Mouse (Mus musculus) heart, embryonic 13.5 days (tissue): ENCODE measurements around the gene Rnps1. TPM values are rescaled to one million over a fixed set of nuclear protein-coding genes. Genes with fewer than 3 reads are reported as not detected.

Source experiments
- ATAC-seq: fragments of 200-750 bp; cut with Nextera tagmentation; 2 replicates; pipeline ENCODE4 v1.8.0; 2017; ENCODE audit warnings: moderate TSS enrichment; ENCODE audit not compliant: insufficient number of reproducible peaks, low FRiP score, low TSS enrichment; ENCODE audit errors: extremely low read depth
- H3K27ac ChIP-seq: fragments of 300-500 bp; sonication (generic); replicated peaks from 2 replicates; pipeline ENCODE4 v1.5.1; 2015; ENCODE audit warnings: moderate library complexity, mild to moderate bottlenecking, inconsistent platforms
- H3K27me3 ChIP-seq: fragments of 300-500 bp; sonication (generic); replicated peaks from 2 replicates; pipeline ENCODE4 v1.6.1; 2015; ENCODE audit warnings: mild to moderate bottlenecking, inconsistent platforms
- H3K36me3 ChIP-seq: fragments of 300-500 bp; sonication (generic); 2 replicates; pipeline ENCODE4 v1.6.1; 2015; ENCODE audit warnings: mild to moderate bottlenecking, inconsistent platforms
- H3K4me1 ChIP-seq: fragments of 300-500 bp; sonication (generic); 2 replicates; pipeline ENCODE4 v1.6.1; 2015; ENCODE audit warnings: inconsistent platforms
- H3K4me2 ChIP-seq: fragments of 300-500 bp; sonication (generic); 2 replicates; pipeline ENCODE4 v1.6.1; 2015; ENCODE audit warnings: inconsistent platforms, mild to moderate bottlenecking, moderate library complexity
- H3K4me3 ChIP-seq: fragments of 300-500 bp; sonication (generic); 2 replicates; pipeline ENCODE4 v1.5.1; 2015; ENCODE audit warnings: moderate library complexity, mild to moderate bottlenecking, inconsistent platforms
- H3K9ac ChIP-seq: fragments of 300-500 bp; sonication (generic); 2 replicates; pipeline ENCODE4 v1.6.1; 2015; ENCODE audit warnings: inconsistent platforms, mild to moderate bottlenecking, moderate library complexity
- H3K9me3 ChIP-seq: fragments of 300-500 bp; sonication (generic); 2 replicates; pipeline ENCODE4 v1.6.1; 2016; ENCODE audit warnings: inconsistent platforms
- WGBS: fragments of 180-500 bp; shearing (Covaris S2); methylation state at CpG from one replicate; pipeline ENCODE4 v1.1.7; 2015; ENCODE audit warnings: mixed read lengths; 5-methylcytosine and 5-hydroxymethylcytosine counted together
- polyA plus RNA-seq: library from polyadenylated mRNA; unstranded; fragments of >200 nt; fragmentation: Nextera tagmentation; extraction: Ambion mirVana; gene quantifications from 2 replicates; pipeline ENCODE4 v1.2.1, GENCODE M21; 2015

Gene Rnps1
- polyA plus RNA-seq = 234 and 235 TPM in 2 replicates

DNA sequence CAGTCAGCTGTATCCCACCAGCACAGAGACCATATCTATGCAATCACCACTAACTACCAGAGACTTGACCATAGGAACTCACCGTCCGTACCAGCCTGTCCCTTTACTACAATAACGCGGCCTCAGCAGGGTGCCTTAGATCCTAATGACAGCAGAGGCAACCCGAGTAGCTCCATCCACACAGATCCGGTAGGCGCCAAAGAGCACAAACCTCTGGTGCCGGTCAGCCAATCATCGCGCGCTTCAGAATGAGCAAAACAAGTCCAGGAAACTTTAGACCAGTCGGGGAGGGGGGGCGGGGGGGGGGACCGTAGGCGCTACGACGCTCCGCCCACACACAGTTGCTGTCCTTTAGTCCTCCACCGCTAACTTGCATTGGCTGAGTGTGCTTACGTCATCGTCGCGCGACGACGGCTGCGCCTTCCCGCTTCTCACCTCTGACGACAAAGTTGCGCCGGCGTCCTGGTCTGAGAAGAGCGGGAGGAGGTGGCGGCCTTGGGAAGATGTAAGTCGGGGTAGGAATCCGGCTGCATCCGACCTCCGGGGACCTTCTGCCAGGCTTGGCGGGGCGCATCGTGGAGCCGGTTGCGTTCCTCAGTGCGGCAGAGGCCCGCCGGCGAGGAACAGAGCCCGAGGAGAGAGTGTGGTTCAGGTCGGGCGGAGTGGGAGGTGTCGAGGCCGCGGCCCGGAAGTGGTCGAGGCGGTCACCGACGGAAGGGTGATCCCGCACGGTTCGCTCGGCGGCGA lies at the start of gene Rnps1:
Rnps1 (plus strand) TSS at position 336 of the 747 bp plus-strand sequence.
- Histone ChIP-seq H3K27ac (peak within 1 kb of the TSS; percentile 95), H3K9me3 (no peaks in the 10 kb centered on the region), H3K4me1 (peaks cover 40% of the 10 kb centered on the region), H3K9ac (peak within 1 kb of the TSS; percentile 98), H3K4me3 (peak within 1 kb of the TSS; percentile 97), H3K27me3 (no peaks in the 10 kb centered on the region), H3K36me3 (peaks cover 58% of the 10 kb centered on the region), H3K4me2 (peak within 1 kb of the TSS; percentile 99)
- ATAC-seq = peak; percentile 86
- WGBS = under 1% methylated on average over 64 of the region's 64 CpGs

DNA sequence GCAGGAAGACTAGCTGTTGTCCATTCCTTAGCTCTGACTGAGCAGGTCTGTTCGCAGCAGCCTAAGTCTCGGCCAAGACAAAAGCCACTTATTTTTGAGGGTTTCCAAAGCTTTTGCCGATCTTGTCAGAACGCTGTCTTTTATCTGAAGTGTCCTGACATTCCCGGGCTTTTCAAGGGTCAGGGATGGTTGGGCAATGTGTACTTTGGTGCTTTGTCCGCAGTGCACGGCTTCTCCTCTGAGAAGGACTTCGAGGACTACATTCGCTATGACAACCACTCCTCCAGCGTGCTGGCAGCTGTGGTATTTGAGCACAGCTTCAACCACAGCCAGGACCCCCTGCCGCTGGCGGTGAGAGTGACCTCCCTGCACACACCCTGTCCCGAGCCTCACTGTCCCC lies 48.5 kb upstream of the Rnps1 start:
- 0 out of 2 replicates have a peak overlapping the region, but pooled peaks have one; percentile 0 for H3K9ac ChIP-seq
- no peak overlapping the region for H3K4me3 ChIP-seq
- H3K9me3 ChIP-seq = no peaks in the 10 kb centered on the region
- 45% methylated on average over 13 of the region's 13 CpGs for WGBS
- no peak for ATAC-seq
- 0 out of 2 replicates have a peak, but pooled peaks cover 9% of the 10 kb centered on the region for H3K4me1 ChIP-seq
- H3K27me3 ChIP-seq = no peaks in the 10 kb centered on the region
- no peak overlapping the region for H3K27ac ChIP-seq
- no peak overlapping the region for H3K4me2 ChIP-seq
- H3K36me3 ChIP-seq = peaks cover 27% of the 10 kb centered on the region

DNA sequence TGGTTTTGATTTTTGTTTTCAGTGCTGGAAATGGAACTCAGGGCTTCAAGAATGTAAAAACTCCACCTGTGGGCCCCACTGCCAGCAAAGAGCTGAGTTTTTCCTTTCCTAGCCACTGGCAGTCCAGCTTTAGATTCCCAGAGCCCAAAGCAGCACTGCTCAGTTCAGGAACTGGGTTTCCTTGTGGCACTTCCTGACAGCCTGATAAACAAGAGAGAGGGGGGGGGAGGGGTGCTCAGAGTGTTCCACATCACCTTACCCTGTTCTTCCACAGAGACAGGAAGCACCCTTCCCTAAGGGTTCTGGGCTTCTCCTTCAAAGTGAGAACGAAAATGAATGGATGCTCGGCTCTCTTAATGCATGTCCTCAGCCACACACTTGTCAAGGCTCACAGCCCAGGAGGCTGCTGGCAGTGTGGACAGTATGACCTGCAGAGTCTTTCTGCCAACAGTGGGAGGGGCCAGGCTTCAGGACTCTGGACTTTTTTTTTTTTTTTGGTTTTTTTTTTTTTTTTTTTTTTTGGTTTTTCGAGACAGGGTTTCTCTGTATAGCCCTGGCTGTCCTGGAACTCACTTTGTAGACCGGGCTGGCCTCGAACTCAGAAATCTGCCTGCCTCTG lies 39.2 kb upstream of the Rnps1 start:
- no peak for ATAC-seq
- Histone ChIP-seq H3K9ac (no peak overlapping the region), H3K27ac (peak overlapping the region; percentile 42), H3K4me1 (peaks cover 11% of the 10 kb centered on the region), H3K27me3 (no peaks in the 10 kb centered on the region), H3K4me2 (no peak overlapping the region), H3K36me3 (peaks cover 51% of the 10 kb centered on the region), H3K9me3 (no peaks in the 10 kb centered on the region), H3K4me3 (no peak overlapping the region)
- 58% methylated on average over 5 of the region's 5 CpGs for WGBS

DNA sequence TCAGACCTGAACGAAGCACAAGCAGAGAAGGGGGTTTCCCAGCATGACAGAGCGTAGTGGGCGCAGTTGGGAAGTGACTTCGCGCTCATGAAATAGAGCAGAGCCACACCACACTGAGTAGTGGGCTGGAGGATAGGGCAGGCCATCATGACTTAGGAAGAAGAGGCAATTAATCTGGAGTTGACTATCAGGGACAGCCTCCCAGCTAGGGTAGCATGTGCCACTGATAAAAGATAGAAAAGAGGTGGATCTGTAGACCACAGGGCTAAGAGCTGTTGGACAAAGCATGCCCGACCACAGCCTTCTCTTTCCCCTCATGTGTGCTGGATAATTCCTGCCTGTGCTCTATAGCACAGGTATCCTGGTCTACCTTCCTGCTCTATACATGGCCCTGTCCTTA lies 38.5 kb upstream of the Rnps1 start:
- Histone ChIP-seq H3K9me3 (no peaks in the 10 kb centered on the region), H3K36me3 (peaks cover 44% of the 10 kb centered on the region), H3K4me3 (no peak overlapping the region), H3K27ac (no peak overlapping the region), H3K4me2 (no peak overlapping the region), H3K27me3 (no peaks in the 10 kb centered on the region), H3K4me1 (peaks cover 11% of the 10 kb centered on the region), H3K9ac (no peak overlapping the region)
- ATAC-seq = no peak
- 81% methylated on average over 6 of the region's 6 CpGs for WGBS

DNA sequence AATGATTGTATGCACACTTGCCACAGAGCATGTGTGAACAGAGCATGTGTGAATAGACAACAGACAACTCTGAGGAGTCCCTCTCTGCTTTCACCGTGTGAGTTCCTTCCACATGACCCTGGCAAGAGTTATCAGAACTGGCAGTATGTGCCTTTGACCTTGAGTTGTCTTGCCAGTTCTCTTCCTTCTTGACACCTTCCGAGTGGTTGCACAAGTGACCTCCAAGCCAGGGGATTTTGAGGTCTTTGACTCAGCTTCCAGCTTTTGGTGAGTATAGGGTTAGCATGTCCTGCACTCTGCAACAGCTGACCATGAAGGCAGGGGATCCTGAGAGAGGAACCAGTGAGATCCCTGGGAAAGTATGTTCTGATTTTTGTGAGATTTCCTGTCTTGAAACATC lies 35.9 kb upstream of the Rnps1 start:
- no peak overlapping the region for H3K4me2 ChIP-seq
- H3K4me1 ChIP-seq = peaks cover 11% of the 10 kb centered on the region
- no peak overlapping the region for H3K9ac ChIP-seq
- H3K27me3 ChIP-seq = no peaks in the 10 kb centered on the region
- no peaks in the 10 kb centered on the region for H3K9me3 ChIP-seq
- no peak overlapping the region for H3K4me3 ChIP-seq
- peaks cover 55% of the 10 kb centered on the region for H3K36me3 ChIP-seq
- H3K27ac ChIP-seq = no peak overlapping the region
- ATAC-seq = no peak
- 70% methylated on average over 2 of the region's 2 CpGs for WGBS

DNA sequence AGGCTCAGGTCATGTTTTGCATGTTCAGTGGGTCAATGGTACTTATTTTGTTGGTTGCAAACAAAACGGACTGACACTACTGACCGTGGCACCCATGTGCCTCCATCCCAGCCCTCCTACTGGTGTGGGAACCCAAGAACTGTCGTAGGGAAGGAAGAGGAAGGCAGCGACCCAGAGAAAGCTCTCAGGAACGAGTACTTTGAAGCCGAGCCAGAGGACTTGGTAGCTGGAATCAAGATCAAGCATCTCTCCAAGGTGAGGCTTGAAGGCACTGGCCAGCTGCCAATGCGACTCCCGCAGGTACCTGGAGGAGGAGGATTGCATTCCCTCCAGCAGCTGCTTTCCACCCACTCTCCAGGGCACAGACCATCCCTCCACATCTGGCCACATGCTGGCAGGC lies 30.6 kb upstream of the Rnps1 start:
- Histone ChIP-seq H3K27ac (no peak overlapping the region), H3K4me3 (no peak overlapping the region), H3K4me1 (peaks cover 4% of the 10 kb centered on the region), H3K9me3 (no peaks in the 10 kb centered on the region), H3K4me2 (no peak overlapping the region), H3K9ac (no peak overlapping the region), H3K36me3 (peaks cover 60% of the 10 kb centered on the region), H3K27me3 (no peaks in the 10 kb centered on the region)
- WGBS = 83% methylated on average over 8 of the region's 8 CpGs
- ATAC-seq = no peak

DNA sequence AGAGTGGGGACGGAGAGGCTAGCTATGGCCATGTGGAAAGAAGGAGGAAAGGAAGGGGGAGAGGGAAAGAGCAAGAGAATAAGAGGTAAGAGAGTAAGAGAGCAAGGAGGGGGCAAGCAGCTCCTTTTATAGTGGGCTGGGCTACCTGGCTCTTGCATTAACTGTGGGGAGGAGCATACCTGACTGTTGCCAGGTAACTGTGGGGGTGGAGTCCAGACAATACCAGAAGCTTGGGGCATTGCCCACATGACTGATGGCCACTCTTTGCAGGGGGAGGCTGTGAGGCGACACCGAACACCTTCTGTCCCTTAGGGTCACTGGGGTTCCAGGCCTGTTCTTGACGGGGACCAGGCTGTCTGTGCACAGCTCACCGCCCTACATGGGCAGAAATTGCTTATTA lies 25.7 kb upstream of the Rnps1 start:
- no peaks in the 10 kb centered on the region for H3K27me3 ChIP-seq
- no peak overlapping the region for H3K27ac ChIP-seq
- H3K4me2 ChIP-seq = no peak overlapping the region
- no peak for ATAC-seq
- peaks cover 50% of the 10 kb centered on the region for H3K36me3 ChIP-seq
- no peaks in the 10 kb centered on the region for H3K9me3 ChIP-seq
- peaks cover 4% of the 10 kb centered on the region for H3K4me1 ChIP-seq
- no peak overlapping the region for H3K9ac ChIP-seq
- H3K4me3 ChIP-seq = no peak overlapping the region
- 88% methylated on average over 5 of the region's 5 CpGs for WGBS

DNA sequence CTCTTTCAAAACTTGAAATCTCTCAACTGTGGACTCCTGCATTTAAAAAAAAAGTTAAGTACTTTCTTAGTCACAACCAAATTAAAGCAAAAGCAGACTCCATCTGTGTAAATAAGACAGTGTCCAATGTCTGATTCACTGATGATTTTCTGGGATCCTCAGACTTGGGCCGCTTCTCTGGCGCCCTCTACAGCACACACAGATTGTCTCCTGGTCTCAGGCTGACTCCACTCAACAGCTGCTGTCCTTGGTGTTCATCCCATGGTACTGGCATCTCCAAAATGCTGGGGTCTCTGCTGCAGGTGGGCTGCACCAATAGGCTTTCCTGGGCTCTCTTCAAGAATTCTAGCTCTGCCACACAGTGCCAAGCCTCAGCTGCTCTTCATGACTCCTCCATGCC lies 24.5 kb upstream of the Rnps1 start:
- peaks cover 39% of the 10 kb centered on the region for H3K36me3 ChIP-seq
- H3K9ac ChIP-seq = no peak overlapping the region
- H3K4me1 ChIP-seq = peaks cover 4% of the 10 kb centered on the region
- no peaks in the 10 kb centered on the region for H3K9me3 ChIP-seq
- no peak overlapping the region for H3K4me2 ChIP-seq
- 4% methylated on average over 2 of the region's 2 CpGs for WGBS
- ATAC-seq = no peak
- no peak overlapping the region for H3K4me3 ChIP-seq
- H3K27me3 ChIP-seq = no peaks in the 10 kb centered on the region
- H3K27ac ChIP-seq = no peak overlapping the region

DNA sequence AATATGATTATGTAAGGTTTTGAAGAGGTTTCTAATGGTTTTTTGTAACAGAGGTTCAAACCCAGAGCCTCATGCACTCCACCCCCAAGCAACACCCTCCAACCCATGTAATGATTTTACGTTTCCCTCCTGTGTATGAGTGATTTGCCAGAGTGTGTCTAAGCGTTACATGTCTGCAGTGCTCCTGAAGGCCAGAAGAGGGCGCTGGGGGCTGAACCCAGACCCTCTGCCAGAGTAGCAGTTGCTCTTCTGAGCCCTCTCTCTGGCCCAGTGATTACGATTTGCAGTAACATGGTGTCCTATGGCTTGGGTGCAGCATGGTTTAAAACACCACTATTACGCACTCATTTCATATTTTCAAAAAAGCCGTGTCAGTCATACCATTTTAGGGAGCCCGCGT lies 23.2 kb upstream of the Rnps1 start:
- H3K27ac ChIP-seq = no peak overlapping the region
- H3K4me3 ChIP-seq = no peak overlapping the region
- H3K9me3 ChIP-seq = no peaks in the 10 kb centered on the region
- ATAC-seq = no peak
- no peak overlapping the region for H3K9ac ChIP-seq
- no peak overlapping the region for H3K4me2 ChIP-seq
- WGBS = 66% methylated on average over 8 of the region's 8 CpGs
- H3K27me3 ChIP-seq = no peaks in the 10 kb centered on the region
- H3K4me1 ChIP-seq = no peaks in the 10 kb centered on the region
- H3K36me3 ChIP-seq = peaks cover 34% of the 10 kb centered on the region; the same call in 1 of the 2 replicates

DNA sequence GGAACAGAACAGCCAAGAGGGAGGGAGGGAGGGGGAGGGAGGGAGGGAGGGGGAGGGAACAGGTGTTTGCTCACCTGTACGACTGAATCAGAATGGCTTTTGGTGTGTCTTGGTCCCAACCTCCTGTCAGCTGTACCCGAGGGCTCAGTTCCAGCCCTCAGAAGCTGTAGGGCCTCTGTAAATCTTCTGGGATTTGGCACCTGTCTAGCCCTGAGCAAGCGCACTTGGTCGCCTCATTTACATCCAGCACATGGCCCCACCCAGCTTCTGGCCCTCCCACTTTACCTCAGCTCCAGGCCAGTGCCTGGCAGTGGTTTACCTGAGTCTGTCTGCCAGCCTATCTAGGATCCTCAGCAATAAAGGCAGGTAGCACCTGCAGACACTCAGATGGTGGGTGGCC lies 20.8 kb upstream of the Rnps1 start:
- 32% methylated on average over 4 of the region's 4 CpGs for WGBS
- H3K27me3 ChIP-seq = no peaks in the 10 kb centered on the region
- no peak for ATAC-seq

DNA sequence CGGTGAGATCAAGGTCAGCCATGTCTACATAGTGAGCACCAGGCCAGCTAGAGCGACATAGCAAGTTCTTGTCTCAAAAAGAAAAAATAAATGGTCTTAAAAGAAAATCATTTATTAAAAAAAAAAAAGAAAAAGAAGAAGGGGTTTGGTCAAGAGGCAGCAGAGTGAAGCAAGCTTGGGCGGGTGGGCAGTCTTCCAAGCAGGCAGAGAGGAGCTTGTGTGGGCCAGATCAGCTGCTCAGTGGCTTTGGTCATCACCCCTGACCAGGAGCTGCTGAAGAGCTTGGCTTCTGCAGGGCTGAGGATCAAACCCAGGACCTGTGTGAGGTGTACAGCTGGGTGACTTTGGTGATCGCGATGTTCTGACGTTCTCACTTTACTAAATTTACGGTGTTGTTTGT lies 19.9 kb upstream of the Rnps1 start:
- Histone ChIP-seq H3K27me3 (no peaks in the 10 kb centered on the region), H3K9me3 (no peaks in the 10 kb centered on the region), H3K4me3 (no peak overlapping the region), H3K27ac (no peak overlapping the region), H3K36me3 (peaks cover 24% of the 10 kb centered on the region; the same call in 1 of the 2 replicates), H3K4me2 (no peak overlapping the region), H3K9ac (no peak overlapping the region), H3K4me1 (no peaks in the 10 kb centered on the region)
- 80% methylated on average over 7 of the region's 7 CpGs for WGBS
- ATAC-seq = no peak

More for the DNA sequence above, 20.8 kb upstream of the Rnps1 start:
- Histone ChIP-seq H3K4me2 (no peak overlapping the region), H3K9ac (no peak overlapping the region), H3K36me3 (peaks cover 22% of the 10 kb centered on the region; the same call in 1 of the 2 replicates), H3K27ac (no peak overlapping the region), H3K9me3 (no peaks in the 10 kb centered on the region), H3K4me1 (no peaks in the 10 kb centered on the region), H3K4me3 (no peak overlapping the region)

DNA sequence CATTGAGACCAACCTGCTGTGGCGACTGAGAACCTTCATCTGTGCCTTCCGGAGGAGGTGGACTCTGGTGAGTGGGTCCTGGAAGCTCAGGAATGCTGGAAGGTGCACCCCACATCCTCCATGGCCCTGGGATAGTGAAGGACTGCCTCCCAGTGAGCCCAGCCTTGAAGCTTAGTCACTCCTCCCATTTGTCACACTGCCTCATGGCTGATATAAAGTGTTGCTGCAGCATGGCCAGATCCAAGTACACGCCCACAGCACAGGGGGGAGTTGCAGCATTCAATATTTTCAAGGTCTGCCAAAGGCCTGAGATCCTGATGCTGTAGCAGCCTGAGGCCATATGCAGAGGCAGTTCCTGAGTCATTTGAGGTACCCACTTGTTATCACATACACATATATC lies 12.0 kb upstream of the Rnps1 start:
- WGBS = 71% methylated on average over 3 of the region's 3 CpGs
- H3K36me3 ChIP-seq = peaks cover 78% of the 10 kb centered on the region
- H3K4me2 ChIP-seq = no peak overlapping the region

More for the DNA sequence above, 12.0 kb upstream of the Rnps1 start:
- no peak overlapping the region for H3K27ac ChIP-seq
- H3K4me3 ChIP-seq = no peak overlapping the region
- no peak for ATAC-seq
- H3K9ac ChIP-seq = no peak overlapping the region
- H3K9me3 ChIP-seq = no peaks in the 10 kb centered on the region
- no peaks in the 10 kb centered on the region for H3K4me1 ChIP-seq
- H3K27me3 ChIP-seq = no peaks in the 10 kb centered on the region
